Mouse (Mus musculus) midbrain, embryonic 13.5 days (tissue): ENCODE data around the gene Zfp580. TPM values are rescaled to one million over a fixed set of nuclear protein-coding genes. Genes with fewer than 3 reads are reported as not detected.

ENCODE experiments used
- ATAC-seq: fragments of 200-750 bp; cut with Nextera tagmentation; 2 replicates; pipeline ENCODE4 v1.8.0; 2017; ENCODE audit warnings: mild to moderate bottlenecking, moderate TSS enrichment, moderate library complexity
- H3K27ac ChIP-seq: fragments of 300-500 bp; sonication (generic); 2 replicates; pipeline ENCODE4 v1.5.1; 2015; ENCODE audit warnings: inconsistent platforms, mild to moderate bottlenecking, moderate library complexity
- H3K27me3 ChIP-seq: fragments of 300-500 bp; sonication (generic); 2 replicates; pipeline ENCODE4 v1.6.1; 2015; ENCODE audit warnings: mild to moderate bottlenecking, inconsistent platforms
- H3K36me3 ChIP-seq: fragments of 300-500 bp; sonication (generic); 2 replicates; pipeline ENCODE4 v1.6.1; 2015; ENCODE audit warnings: mild to moderate bottlenecking, inconsistent platforms
- H3K4me1 ChIP-seq: fragments of 300-500 bp; sonication (generic); replicated peaks from 2 replicates; pipeline ENCODE4 v1.6.1; 2015; ENCODE audit warnings: inconsistent platforms
- H3K4me2 ChIP-seq: fragments of 300-500 bp; sonication (generic); replicated peaks from 2 replicates; pipeline ENCODE4 v1.6.1; 2015; ENCODE audit warnings: moderate library complexity, mild to moderate bottlenecking, inconsistent platforms
- H3K4me3 ChIP-seq: fragments of 300-500 bp; sonication (generic); replicated peaks from 2 replicates; pipeline ENCODE4 v1.5.1; 2015; ENCODE audit warnings: mild to moderate bottlenecking, inconsistent platforms
- H3K9ac ChIP-seq: fragments of 300-500 bp; sonication (generic); replicated peaks from 2 replicates; pipeline ENCODE4 v1.6.1; 2015; ENCODE audit warnings: mild to moderate bottlenecking, inconsistent platforms
- H3K9me3 ChIP-seq: fragments of 300-500 bp; sonication (generic); 2 replicates; pipeline ENCODE4 v1.6.1; 2016; ENCODE audit warnings: mild to moderate bottlenecking, inconsistent platforms
- WGBS: fragments of 180-500 bp; shearing (Covaris S2); methylation state at CpG from one replicate; pipeline ENCODE4 v1.1.7; 2015; 5-methylcytosine and 5-hydroxymethylcytosine counted together
- polyA plus RNA-seq: library from polyadenylated mRNA; unstranded; fragments of >200 nt; fragmentation: Nextera tagmentation; extraction: Ambion mirVana; gene quantifications from 2 replicates; pipeline ENCODE4 v1.2.1, GENCODE M21; 2015

Gene Zfp580
- polyA plus RNA-seq, 1 experiment from 2014 or later = 72.8 TPM

DNA sequence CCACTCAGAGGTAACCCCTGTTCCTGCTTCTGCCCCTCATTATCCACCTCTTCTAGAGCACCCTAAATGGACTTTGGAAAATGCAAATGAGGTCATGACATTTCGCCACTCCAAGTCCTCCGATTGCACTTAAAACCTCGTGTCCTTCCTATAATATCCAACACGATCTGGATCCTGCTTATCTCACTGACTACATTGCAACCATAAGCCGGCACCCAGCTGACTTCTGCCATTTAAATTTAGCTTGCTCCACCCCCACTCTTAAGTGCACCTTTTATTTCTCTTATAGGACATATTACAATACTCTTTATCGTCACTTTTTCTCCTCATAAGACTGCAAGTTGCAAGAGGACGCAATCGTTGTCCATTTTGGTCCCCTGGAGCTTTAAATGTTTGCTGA, 13.9 kb upstream of the Zfp580 start:
- H3K9me3 ChIP-seq = no peaks in the 10 kb centered on the region
- peaks cover 23% of the 10 kb centered on the region for H3K4me1 ChIP-seq
- peak overlapping the region; percentile 79 for H3K9ac ChIP-seq
- H3K36me3 ChIP-seq = peaks cover 44% of the 10 kb centered on the region
- WGBS = 88% methylated on average over 8 of the region's 8 CpGs
- H3K27me3 ChIP-seq = no peaks in the 10 kb centered on the region
- H3K4me2 ChIP-seq = peak overlapping the region; percentile 60
- peak overlapping the region; percentile 97 for H3K27ac ChIP-seq
- no peak for ATAC-seq
- peak overlapping the region; percentile 64 for H3K4me3 ChIP-seq

DNA sequence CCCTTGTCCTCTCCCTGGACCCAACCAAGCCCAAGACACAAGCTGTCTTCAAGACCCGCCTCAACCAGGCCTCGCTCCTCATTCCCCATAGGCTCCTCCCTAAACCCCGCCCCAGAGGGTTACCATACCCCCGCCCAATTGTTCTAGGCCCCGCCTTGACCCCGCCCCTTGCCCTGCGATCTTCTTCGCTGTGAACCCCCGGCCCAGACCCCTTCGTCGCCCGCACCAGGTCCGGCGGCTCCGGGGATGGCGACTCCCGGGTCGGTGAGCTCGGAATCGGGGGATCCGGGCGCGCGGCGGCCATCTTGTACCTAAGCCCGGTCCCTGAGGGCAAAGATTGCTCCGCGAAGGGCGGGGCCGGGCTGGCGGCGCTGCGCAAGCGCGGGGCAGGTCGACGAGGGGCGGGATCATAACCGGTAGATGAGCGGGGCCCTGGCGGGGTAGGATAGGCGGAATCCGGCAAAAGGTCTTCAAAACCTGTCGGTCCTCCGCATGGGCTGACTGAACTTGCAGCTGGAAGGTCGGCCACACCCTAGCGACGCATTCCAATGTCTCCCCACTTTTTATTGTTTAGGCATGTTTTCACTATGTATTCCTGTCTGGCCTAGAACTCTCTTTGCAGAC, 13.1 kb upstream of the Zfp580 start, which contains the start of gene Zfp784:
Zfp784 (minus strand) TSS at position 338 of the 624 bp plus-strand sequence.
- Histone ChIP-seq H3K27ac (peak within 1 kb of the TSS; percentile 97), H3K4me2 (peak within 1 kb of the TSS; percentile 60), H3K4me3 (peak within 1 kb of the TSS; percentile 64), H3K9ac (peak within 1 kb of the TSS; percentile 79), H3K9me3 (no peaks in the 10 kb centered on the region), H3K4me1 (peaks cover 23% of the 10 kb centered on the region), H3K27me3 (no peaks in the 10 kb centered on the region), H3K36me3 (peaks cover 36% of the 10 kb centered on the region)
- under 1% methylated on average over 48 of the region's 48 CpGs for WGBS
- peak; percentile 97 for ATAC-seq

DNA sequence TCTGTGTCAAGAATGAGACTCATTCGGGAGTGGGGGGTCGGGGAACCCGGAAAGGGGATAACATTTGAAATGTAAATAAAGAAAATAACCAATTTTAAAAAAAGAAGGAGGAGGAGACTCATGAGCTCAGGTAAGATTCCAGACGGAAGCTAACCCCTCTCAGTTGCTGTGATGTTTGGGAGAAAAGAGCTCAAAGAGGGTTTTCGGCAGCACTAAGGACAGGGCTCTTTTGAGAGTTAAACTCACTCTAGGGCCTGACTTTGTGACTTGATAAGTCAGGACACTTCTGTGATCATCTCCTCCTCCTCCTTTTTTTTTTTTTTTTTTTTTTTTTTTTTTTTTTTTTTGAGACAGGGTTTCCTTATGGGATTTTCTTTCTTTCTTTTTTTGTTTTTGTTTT, 12.4 kb upstream of the Zfp580 start:
- WGBS = 31% methylated on average over 5 of the region's 5 CpGs
- no peaks in the 10 kb centered on the region for H3K9me3 ChIP-seq
- ATAC-seq = no peak
- peaks cover 29% of the 10 kb centered on the region for H3K36me3 ChIP-seq
- H3K4me3 ChIP-seq = peak overlapping the region; percentile 64
- peak overlapping the region; percentile 79 for H3K9ac ChIP-seq
- peak overlapping the region; percentile 60 for H3K4me2 ChIP-seq
- H3K4me1 ChIP-seq = peaks cover 23% of the 10 kb centered on the region
- peak overlapping the region; percentile 97; the same call in 1 of the 2 replicates for H3K27ac ChIP-seq
- no peaks in the 10 kb centered on the region for H3K27me3 ChIP-seq

GRCm38 (mm10) chr7:5044981-5045380, 6.4 kb upstream of the Zfp580 start:
- no peak for ATAC-seq
- 74% methylated on average over 2 of the region's 2 CpGs for WGBS

DNA sequence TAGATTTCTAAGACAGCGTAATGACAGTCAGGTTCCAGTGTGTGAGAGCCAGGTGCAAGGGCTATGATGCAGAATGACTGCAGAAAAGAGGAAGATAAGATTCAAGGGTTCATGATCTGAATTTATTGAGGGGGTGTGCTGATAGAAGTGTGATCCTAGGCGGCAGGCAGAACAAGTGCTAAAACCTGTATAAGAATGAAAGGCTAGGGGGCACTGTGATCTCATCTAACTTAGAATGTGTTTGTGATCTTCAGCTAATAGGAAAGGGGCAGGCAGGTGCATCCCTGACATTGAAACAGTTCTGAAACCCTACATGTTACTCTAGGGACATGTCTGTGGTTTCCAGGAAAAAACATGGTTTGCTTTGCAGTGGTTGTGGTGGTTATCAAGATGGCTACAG, 5.2 kb upstream of the Zfp580 start:
- WGBS = 74% methylated on average over 2 of the region's 2 CpGs
- Histone ChIP-seq H3K27ac (no peak overlapping the region), H3K4me1 (peaks cover 7% of the 10 kb centered on the region), H3K27me3 (no peaks in the 10 kb centered on the region), H3K36me3 (peaks cover 3% of the 10 kb centered on the region), H3K9ac (no peak overlapping the region), H3K9me3 (no peaks in the 10 kb centered on the region), H3K4me3 (no peak overlapping the region), H3K4me2 (no peak overlapping the region)
- no peak for ATAC-seq

More at GRCm38 (mm10) chr7:5044981-5045380, 6.4 kb upstream of the Zfp580 start:
- peaks cover 4% of the 10 kb centered on the region for H3K36me3 ChIP-seq
- no peak overlapping the region for H3K27ac ChIP-seq
- H3K4me2 ChIP-seq = no peak overlapping the region
- H3K9ac ChIP-seq = no peak overlapping the region
- no peak overlapping the region for H3K4me3 ChIP-seq
- H3K9me3 ChIP-seq = no peaks in the 10 kb centered on the region
- no peaks in the 10 kb centered on the region for H3K27me3 ChIP-seq
- H3K4me1 ChIP-seq = 0 out of 2 replicates have a peak, but pooled peaks cover 1% of the 10 kb centered on the region

- ATAC-seq = no peak
- no peaks in the 10 kb centered on the region for H3K9me3 ChIP-seq
- H3K4me1 ChIP-seq = peaks cover 14% of the 10 kb centered on the region
- peaks cover 4% of the 10 kb centered on the region; the same call in 1 of the 2 replicates for H3K27me3 ChIP-seq
- WGBS = 37% methylated on average over 2 of the region's 2 CpGs
- no peak overlapping the region for H3K4me2 ChIP-seq
- H3K9ac ChIP-seq = no peak overlapping the region
- H3K4me3 ChIP-seq = no peak overlapping the region
- no peak overlapping the region for H3K27ac ChIP-seq
- H3K36me3 ChIP-seq = no peaks in the 10 kb centered on the region
These were observed 4.0 kb upstream of the Zfp580 start for GRCm38 (mm10) chr7:5047313-5047712.

DNA sequence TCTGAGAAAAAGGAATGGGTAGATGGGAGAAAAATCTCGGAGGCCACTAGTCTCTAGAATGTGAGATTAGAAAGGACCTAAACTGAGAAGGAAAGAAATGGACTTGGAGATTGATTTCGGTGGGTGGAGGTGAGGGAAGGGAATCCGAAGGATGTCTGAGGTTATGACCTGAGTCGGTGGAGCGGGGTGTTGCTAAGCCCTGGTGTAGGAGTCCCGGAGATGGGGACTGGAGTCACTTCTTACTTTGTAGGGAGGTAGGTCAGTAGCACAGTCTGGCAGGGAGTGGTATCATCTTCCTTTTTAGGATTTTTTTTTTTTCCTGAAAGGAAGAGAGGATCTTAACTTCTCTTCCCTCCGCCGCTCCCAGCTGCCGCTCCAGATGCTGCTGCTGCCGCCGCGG, 1.1 kb downstream of the Zfp580 start:
- peaks cover 48% of the 10 kb centered on the region for H3K4me1 ChIP-seq
- peak overlapping the region; percentile 77 for H3K4me3 ChIP-seq
- H3K27ac ChIP-seq = no peak overlapping the region
- no peaks in the 10 kb centered on the region for H3K9me3 ChIP-seq
- peaks cover 54% of the 10 kb centered on the region for H3K27me3 ChIP-seq
- peak overlapping the region; percentile 89 for H3K9ac ChIP-seq
- H3K4me2 ChIP-seq = peak overlapping the region; percentile 91
- H3K36me3 ChIP-seq = no peaks in the 10 kb centered on the region
- no peak for ATAC-seq
- 2% methylated on average over 12 of the region's 12 CpGs for WGBS

- H3K4me2 ChIP-seq = peak overlapping the region; percentile 91
- 3% methylated on average over 45 of the region's 45 CpGs for WGBS
- H3K4me1 ChIP-seq = peaks cover 53% of the 10 kb centered on the region
- peaks cover 59% of the 10 kb centered on the region for H3K27me3 ChIP-seq
- H3K9me3 ChIP-seq = no peaks in the 10 kb centered on the region
- no peak for ATAC-seq
- peak overlapping the region; percentile 77 for H3K4me3 ChIP-seq
- no peak overlapping the region for H3K27ac ChIP-seq
- H3K36me3 ChIP-seq = no peaks in the 10 kb centered on the region
- peak overlapping the region; percentile 89 for H3K9ac ChIP-seq
These were observed 1.6 kb downstream of the Zfp580 start for GRCm38 (mm10) chr7:5052931-5053343.

GRCm38 (mm10) chr7:5053456-5054179, 2.3 kb downstream of the Zfp580 start:
- Histone ChIP-seq H3K27ac (no peak overlapping the region), H3K4me1 (peaks cover 54% of the 10 kb centered on the region), H3K9me3 (no peaks in the 10 kb centered on the region), H3K9ac (peak overlapping the region; percentile 89), H3K4me3 (peak overlapping the region; percentile 77), H3K27me3 (peaks cover 66% of the 10 kb centered on the region), H3K4me2 (peak overlapping the region; percentile 91), H3K36me3 (no peaks in the 10 kb centered on the region)
- ATAC-seq = no peak
- 9% methylated on average over 32 of the region's 32 CpGs for WGBS

DNA sequence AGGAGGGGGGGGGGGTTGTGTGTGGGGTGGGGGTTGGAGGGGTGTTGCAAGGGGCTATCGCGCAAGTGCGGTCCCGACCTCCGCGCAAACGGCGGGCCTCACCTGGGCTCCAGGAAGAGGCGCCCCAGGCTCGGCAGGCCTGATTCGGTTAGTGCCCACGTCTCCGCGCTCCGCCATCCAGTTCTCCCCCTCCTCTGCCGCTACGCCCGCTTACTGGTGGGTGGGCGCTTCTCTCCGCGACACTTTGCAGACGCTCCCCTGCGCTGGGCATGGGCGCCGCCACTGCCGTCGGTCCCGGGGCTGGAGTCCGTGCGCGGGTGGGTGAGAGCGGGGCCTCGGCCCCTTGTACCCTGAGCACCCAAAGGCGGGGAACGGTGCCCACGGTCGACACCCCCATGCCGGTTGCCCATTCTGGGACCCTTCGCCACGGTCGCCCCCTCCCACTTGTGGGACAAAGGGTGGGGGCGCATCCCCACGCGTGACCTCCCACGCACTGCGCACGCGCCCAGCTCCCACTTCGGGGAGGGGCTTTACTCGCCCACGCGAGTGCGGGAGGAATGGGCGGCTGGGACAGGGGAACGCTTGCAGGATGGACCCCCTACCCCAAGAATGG, 5.4 kb downstream of the Zfp580 start:
- 2% methylated on average over 55 of the region's 55 CpGs for WGBS
- peaks cover 68% of the 10 kb centered on the region for H3K27me3 ChIP-seq
- no peaks in the 10 kb centered on the region for H3K9me3 ChIP-seq
- H3K27ac ChIP-seq = peak overlapping the region; percentile 47; the same call in 1 of the 2 replicates
- H3K36me3 ChIP-seq = no peaks in the 10 kb centered on the region
- H3K4me1 ChIP-seq = peaks cover 64% of the 10 kb centered on the region
- 0 out of 2 replicates have a peak, but pooled peaks have one; percentile 3 for ATAC-seq
- H3K4me2 ChIP-seq = peak overlapping the region; percentile 68
- peak overlapping the region; percentile 75 for H3K9ac ChIP-seq
- peak overlapping the region; percentile 51 for H3K4me3 ChIP-seq

DNA sequence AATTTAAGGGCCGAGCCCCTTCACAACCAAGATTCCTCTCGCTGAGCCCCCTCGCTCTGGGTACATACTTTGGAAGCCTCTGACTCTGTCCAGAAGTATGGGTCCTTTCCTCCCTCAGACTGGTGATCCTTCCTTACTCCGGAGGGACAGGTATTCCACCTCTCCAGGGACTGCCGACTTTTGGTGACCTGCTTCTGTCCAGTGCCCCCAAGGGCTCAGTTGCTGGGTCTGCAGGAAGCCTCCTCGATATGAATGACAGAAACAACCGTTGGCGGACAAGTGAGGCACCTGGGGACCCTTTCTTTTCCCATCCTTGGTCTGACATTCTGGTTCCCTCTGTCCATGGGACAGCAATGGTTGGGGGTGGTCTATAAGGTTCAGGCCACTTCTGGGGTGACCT, 6.0 kb downstream of the Zfp580 start:
- peaks cover 63% of the 10 kb centered on the region for H3K27me3 ChIP-seq
- no peak overlapping the region for H3K27ac ChIP-seq
- H3K9ac ChIP-seq = peak overlapping the region; percentile 75
- no peaks in the 10 kb centered on the region for H3K36me3 ChIP-seq
- peak overlapping the region; percentile 68 for H3K4me2 ChIP-seq
- H3K4me1 ChIP-seq = peaks cover 57% of the 10 kb centered on the region
- H3K9me3 ChIP-seq = no peaks in the 10 kb centered on the region
- WGBS = 35% methylated on average over 8 of the region's 8 CpGs
- ATAC-seq = no peak
- peak overlapping the region; percentile 51 for H3K4me3 ChIP-seq

DNA sequence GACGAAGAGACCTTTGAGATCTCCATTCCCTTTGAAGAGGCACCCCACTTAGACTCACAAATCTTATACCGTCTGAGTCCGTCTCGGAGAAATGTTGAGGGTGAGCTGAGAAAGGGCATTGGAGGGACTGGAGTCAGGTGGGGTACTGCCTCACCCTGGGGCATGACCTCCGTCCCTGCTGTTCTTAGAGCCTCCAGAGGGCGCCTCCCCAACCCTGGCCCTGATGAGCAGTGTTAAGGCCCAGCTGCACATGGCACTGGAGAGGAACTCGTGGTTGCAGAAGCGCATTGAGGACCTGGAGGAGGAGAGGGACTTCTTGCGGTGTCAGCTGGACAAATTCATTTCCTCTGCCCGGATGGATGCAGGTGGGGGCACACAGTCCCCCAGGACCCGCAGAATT, 6.5 kb downstream of the Zfp580 start:
- H3K9me3 ChIP-seq = no peaks in the 10 kb centered on the region
- H3K27me3 ChIP-seq = peaks cover 60% of the 10 kb centered on the region
- peak overlapping the region; percentile 51 for H3K4me3 ChIP-seq
- peak overlapping the region; percentile 68 for H3K4me2 ChIP-seq
- H3K9ac ChIP-seq = peak overlapping the region; percentile 75; the same call in 1 of the 2 replicates
- peaks cover 53% of the 10 kb centered on the region for H3K4me1 ChIP-seq
- ATAC-seq = no peak
- 32% methylated on average over 11 of the region's 11 CpGs for WGBS
- no peaks in the 10 kb centered on the region for H3K36me3 ChIP-seq
- H3K27ac ChIP-seq = no peak overlapping the region
